Mouse (Mus musculus) brain, embryonic 14.5 days (tissue): ENCODE measurements around the gene Peli2.

Experiments used
- CTCF ChIP-seq: fragments of 200-500 bp; IDR thresholded peaks from 2 replicates; pipeline ENCODE4 v1.5.1; 2012; ENCODE audit warnings: inconsistent platforms, mild to moderate bottlenecking, moderate library complexity, borderline replicate concordance; ENCODE audit not compliant: insufficient read depth, insufficient read length; ENCODE audit errors: extremely low read depth
- POLR2A ChIP-seq: fragments of 200-500 bp; IDR thresholded peaks from 2 replicates; pipeline ENCODE4 v1.6.1; 2012; ENCODE audit warnings: mild to moderate bottlenecking, inconsistent platforms, borderline replicate concordance; ENCODE audit not compliant: poor library complexity, insufficient read depth, insufficient read length, severe bottlenecking; ENCODE audit errors: extremely low read depth

DNA sequence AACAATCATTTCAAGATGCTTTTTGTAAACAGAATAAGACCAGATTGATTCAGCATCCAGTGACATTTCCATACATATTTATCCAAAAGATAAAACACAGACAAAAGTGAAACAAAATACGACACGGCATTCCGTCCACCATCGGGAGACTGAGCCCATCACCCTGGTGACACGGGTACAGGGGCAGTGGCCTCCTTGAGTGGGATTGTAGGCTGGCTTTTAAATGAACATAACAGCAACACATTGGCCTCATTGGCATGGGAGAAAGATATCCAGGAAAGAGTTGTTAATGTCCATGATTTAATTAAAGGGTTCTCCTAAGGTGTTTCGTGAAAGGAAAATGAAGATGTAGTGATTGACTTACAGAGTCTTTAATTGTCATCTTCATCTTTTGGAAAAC, 5.3 kb downstream of the Peli2 start:
- no peak for TF ChIP-seq CTCF
- TF ChIP-seq POLR2A, result no peak
